Mouse (Mus musculus): ENCODE results near the gene Mpst.

Gene Mpst

DNA sequence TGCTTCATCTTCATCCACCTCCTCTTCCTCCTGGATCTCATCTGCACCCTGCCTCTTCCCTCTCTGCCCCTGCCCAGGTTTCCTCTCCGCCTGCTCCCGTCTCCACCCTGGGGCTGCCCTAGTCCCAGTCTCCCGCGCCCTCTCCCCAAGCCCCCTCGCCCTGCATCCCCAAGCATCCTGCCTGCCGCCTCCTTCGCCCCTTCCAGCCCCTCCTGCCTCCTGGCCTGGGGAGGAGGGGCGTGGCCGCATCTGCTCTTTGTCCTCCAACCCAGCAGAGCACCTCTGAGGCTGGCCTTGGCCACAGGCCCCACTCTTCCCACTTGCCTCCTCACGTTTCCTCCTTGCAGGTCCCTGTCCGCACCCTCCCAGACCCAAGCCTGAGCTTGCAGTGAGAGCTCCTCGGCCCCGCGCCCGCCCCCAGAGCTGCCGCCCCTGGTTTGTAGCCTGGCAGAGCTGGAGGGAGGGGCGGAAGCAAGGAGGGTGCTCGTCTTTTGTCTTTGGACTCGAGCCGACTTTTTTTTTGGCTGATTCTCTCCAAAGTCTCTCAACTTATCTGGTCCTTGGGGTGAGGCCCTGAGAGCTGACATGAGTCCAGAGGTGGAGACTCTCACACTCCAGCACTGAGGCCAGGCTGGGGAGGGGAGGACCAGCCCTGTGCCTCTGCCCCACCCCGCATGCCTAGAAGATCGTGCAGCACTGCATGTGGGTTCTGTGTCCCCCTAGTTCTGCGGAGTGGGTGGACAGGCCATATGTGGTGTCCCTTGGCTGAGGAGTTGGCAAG, 31.2 kb downstream of the Mpst start:
- no peak for DNase-seq (ENCODE audit: low read depth)

DNA sequence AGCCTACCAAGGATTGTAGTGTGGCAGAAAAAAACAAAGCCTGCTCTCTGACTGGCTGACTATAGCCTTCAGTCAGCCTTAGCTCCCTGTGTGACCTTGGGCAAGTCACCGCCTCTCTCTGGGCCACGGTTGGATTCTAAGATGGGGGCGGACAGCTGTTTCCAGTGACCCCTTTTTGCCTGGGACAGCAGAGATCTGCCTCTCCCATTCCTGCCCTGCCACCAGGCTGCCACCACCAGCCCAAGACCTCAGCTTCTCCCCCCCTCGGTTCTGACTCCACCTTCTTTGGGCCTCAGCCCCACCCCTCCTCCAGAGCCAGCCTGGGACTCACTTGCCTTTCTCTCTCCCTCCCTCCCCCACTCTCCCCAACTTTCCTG, 31.8 kb downstream of the Mpst start:
- DNase-seq (ENCODE audit: low read depth): no peak

DNA sequence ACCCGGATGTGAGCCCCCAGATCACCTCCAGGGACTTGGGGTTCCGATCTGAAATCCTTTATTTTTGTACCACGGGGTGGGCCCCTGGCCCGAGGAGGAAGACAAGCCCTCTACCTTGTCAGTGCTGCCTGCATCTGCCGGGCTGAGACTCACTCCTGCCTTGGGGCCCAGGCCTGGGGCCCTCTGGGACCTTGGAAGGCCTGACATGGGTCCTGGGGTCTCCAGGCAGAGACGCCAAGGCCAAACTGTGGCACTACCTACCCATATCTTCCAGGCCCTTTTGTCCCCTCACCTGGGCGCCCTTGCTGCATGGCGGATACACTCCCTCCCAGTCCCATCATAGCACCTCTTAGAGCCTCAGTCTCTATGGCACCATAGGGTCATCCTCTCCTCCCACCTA, 32.3 kb downstream of the Mpst start:
- no peak for DNase-seq (ENCODE audit: low read depth)

DNA sequence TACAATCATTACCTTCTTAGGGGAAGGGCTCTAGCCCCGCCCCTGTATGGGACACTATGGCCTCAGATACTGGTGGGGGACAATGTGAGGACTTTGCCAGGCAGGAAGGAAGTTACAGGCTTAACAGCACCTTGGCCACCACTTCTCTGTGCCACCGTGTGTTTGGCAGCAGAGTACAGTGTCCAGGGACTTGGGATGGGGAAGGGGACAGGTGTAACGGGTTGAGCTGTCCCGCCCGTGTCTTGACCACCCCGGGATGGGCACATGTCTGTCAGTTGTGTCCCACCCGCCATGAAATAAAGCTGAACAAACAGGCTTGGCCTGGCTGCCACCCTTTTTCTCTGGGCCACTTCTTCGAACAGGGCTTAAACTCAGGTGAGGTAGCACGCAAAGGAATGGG, 32.8 kb downstream of the Mpst start:
- DNase-seq (ENCODE audit: low read depth): no peak

DNA sequence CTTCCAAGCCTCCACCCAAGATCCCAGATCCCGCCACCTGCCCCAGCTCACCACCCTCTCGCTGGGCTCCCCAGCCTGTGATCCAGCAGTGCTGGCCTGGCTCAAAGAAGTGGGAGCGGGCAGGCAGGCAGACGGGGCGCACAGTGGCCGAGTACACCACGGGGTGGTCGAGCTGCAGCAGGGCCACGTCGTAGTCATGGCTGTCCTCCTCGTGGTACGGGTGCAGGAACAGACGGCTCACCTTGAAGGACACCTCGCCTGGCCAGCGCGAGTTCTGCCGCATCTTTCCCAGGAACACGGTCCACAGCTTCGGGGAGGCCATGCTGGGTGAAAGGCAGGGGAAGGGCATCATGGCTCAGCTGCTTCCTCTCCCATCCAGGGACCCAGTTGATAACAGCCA, 36.0 kb downstream of the Mpst start:
- no peak for DNase-seq (ENCODE audit: low read depth)

DNA sequence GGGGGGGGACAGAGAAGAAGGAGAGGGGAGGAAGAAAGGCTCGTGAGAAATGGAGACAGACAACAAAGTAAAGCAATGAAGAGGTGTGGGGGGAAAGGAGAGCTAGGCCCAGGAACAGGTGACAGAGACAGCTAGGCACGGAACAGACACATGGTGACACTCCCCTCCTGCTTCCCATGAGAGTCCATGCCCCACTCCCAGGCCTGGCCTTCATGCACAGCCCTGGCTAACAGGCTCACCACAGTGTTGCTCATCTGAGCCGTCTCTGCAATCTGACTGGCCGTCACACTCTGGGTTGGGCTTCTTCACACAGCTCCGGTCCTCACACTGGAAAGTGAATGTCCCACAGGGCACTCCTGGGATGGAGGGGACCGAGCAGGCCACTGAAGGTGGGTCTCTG, 37.6 kb downstream of the Mpst start:
- DNase-seq (ENCODE audit: low read depth): no peak

DNA sequence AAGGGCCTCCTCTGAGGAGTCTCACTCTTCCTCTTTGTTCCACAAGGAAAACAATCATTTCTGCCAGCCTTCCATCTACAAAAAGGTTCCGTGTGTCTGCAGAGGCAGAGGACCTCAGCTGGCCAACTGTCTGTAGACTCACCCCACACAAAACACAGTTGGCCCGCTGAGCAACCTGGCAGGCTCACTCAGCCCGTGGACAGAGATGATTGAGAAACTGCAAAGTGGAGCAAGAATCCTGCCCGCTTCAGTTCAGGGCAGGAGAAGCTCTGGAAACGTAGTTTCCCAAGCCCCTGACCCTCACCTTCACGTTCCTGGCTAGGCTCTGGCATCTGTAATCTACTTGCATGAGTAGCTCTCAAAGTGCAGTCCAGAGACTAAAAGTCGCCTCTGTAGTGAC, 40.9 kb downstream of the Mpst start:
- no peak for DNase-seq (ENCODE audit: low read depth)

DNA sequence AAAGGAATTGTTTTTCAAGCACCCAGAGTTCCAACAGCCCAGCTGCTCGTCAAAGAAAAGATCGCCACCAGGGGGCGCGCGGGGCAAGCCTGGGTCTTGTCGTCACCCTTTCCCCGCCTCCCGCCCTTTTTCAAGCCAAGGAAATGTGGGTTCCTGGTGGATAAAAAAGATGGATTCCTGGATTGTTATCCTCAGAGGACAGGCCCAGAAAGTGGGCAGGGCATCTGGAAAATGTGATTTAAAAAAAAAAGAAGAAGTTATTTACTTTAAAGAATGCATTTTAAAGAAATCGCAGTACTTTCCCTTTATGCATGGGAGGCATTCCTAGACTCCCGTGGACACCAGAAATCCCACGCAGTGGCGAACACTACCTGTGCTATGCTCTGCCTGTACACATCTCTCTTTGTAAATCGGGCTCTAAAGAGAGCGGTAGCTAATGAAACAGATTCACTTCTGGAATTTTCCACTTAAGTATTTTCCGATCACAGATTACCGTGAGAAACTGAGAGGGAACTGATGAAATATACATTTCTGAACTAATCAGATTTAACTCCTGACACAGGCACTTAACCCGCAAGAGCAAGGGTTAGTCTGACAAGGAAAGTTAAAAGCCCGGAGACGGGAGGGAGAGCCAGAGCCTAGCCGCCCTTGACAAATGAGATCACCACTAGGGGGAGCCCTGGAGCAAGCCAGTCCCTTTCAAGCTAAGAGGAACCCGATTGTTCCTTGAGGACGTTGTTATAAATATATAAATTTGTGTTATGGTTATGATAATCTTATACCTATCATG, 41.7 kb downstream of the Mpst start:
- DNase-seq (ENCODE audit: low read depth): peak; percentile 93

DNA sequence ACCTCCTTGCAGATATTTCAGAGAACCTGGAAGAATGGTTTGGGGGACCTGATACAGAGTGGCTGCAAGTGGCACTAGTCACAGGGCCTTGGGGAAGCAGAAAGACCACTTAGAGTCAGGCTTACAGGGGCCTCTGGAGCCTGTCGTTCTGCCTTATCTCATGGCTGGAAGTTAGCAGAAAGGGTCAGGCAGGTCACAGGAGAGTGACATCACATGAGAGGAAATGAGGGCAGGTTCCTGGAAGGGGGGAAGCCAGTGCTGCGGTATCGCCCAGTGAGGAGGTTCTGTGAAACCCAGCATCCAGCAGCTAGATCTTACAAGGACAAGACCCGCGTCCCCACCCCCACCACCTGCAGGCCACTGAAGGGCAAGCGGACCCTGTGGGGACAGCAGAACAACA, 42.9 kb downstream of the Mpst start:
- peak; percentile 47 for DNase-seq (ENCODE audit: low read depth)

DNA sequence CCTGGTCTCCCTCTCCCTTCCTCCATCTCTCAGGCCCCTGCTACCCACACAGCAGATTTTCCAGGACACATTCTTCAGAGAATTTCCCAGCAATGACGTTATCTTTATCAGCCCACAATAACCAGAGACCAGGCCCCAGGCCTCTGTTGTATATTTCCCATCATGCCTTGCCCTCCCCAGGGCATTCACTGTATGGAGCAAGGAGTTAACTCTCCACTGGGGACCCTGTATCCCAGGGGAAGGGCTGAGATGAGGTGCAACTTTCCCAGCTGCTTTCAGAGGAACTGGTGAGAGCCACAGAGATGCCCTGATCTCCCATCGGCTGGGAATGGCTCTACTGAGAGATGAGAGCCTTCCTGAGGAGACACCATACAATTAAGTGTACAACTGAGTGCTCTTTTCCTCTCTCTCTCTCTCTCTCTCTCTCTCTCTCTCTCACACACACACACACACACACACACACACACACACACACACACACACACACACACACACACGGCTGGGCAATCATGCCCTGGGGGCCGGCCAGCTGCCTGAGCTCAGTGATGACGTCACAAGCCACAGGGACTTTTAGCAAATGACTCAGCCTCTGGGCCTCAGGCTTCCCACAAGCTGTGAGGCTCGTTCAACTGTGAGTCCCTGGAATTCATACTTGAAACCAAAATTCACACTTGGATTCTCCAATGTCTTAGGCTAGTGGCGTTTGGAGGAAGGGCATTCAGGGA, 43.6 kb downstream of the Mpst start:
- peak; percentile 79 for DNase-seq (ENCODE audit: low read depth)

DNA sequence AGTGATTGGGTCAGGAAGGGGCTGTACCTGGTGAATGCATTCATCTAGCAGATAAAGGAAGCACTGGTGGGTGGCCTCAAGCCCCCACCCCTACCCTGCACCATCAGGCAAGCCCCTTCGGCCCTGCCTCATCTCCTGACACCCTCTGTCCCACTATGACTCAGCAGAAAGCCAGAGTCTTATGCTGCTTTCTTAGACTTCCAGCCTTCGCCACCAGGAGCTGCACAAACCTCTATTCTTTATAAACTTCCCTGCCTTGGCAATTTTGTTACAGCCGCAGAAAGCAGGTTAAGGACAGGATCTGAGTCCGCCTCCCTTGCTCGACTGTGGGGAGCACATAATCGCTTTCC, 44.2 kb downstream of the Mpst start:
- DNase-seq (ENCODE audit: low read depth): no peak

DNA sequence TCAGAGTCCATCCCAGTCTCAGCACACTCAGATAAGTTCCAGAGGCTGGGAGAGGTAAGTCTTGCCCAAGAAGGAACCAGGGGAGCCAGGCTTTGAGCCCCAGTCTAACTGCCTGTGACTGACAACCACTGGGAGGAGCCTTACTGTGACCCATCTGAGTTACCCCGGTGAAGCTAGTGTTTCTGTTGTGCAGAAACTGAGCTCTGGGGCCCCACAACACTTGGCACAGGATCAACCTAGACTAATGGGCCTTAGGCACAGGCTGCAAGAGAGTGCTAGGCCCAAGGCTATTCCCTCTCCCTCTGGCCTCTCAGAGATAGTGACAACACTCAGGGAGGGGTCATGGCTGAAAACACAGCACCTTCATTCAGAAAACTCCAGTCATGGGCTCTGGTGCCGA, 45.0 kb downstream of the Mpst start:
- DNase-seq (ENCODE audit: low read depth): no peak

DNA sequence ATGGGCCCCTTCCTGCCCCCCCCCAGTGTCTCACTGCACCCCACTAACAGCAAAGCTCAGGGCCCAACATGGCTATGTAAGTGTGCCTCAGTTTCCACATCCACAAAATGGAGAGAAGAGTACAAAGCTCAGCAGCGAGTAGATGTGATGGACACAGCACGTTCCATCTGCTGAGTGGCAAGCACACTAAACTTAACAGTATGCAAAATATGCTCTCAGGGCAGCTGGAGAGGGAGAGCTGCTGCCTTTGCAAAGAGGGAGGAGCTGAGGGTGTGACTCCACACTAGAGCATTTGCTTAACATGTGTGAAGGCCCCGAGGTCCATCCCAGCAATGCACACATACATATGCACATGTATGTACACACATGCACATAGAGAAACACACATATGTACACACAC, 46.7 kb downstream of the Mpst start:
- DNase-seq (ENCODE audit: low read depth): no peak

DNA sequence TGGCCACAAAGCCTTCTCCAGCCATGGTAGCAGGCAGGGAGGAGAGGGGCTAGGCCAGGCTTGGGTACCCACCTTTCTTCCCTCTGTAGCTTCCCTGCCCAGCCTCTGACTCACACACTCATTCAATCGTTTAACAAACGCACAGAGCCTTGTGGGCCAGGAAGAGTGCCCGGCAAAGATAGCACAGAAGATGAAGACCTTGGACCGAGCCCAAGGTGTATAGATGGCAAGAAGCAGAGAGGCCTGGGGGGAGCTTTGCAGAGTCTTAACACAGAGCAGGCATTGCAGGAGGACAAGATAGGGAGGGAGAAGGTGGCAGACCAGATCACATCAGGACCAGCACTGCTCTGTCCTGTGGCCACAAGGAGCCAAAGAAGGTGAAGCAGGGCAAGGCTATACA, 49.0 kb downstream of the Mpst start:
- no peak for DNase-seq (ENCODE audit: low read depth)

DNA sequence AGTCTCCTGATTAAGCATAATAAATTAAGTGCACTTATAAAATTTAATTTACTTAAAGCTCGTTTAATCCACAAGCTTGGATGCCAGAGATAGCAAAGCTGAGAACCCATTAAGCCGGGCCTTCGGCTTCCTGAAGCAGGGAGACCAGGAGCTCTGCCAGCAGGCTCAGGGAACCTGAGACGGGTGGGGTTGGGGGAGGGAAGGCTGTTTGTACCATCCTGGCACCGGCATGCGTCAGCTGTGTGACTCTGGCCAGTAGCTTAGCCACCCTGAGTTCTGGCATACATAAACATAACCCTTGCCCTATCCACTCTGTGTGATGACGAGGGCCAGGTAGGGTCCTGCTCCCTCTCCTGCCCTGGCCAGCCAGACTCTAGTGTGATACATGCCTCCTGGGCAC, 49.8 kb downstream of the Mpst start:
- DNase-seq (ENCODE audit: low read depth): no peak

DNA sequence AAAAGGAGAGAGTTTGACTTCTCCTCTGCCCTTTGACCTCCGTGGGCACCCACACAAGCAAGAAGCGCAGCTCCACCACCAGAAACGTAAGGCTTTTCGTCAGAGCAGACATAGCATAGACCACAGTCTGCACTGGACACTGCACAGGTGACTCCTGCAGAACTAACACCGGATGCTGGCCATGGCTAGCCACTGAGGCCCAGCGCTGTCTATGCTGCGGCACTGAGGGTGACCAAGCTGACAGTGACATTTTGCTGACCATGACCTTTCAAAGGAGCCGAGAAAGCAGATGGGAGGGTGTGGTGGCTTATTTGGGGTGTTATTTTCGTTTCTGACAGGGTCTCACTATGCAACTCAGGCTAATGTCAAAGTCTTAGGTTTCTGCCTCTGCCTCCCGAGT, 51.0 kb downstream of the Mpst start:
- DNase-seq (ENCODE audit: low read depth): no peak

DNA sequence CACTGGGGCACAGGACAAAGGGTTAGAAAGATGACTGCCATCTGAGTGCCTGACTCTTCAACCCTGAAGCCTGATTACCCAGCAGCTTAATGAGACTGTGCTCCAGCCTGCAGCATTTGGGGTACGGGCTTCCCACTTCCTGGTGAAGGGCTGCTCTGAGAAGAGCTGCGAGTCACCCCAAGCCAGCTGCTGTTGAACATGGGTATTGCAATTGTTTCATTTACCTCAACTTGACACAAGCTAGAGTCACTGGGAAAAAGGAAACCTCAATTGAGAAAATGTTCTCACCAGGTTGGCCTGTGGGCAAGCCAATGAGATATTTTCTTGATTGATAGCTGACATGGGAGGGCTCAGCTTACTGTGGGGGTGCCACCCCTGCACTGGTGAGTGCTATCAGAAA, 56.8 kb downstream of the Mpst start:
- DNase-seq (ENCODE audit: low read depth): peak; percentile 60

Measured in naive thymus-derived CD4-positive, alpha-beta T cell, adult 2 months (primary cell).